Mouse (Mus musculus) CH12.LX (cell line): ENCODE results near the gene Mpl. TPM values are rescaled to one million over a fixed set of nuclear protein-coding genes. Genes with fewer than 3 reads are reported as not detected.
A peak's percentile ranks its signal among the peaks of the same experiment; 100 is the strongest.

ENCODE experiments used
- DNase-seq: peaks from one replicate; pipeline ENCODE4 v3.0.0-alpha.2; 2013; ENCODE audit errors: extremely low read depth
- H3K27ac ChIP-seq: 2 replicates; pipeline ENCODE4 v1.5.1; 2012; ENCODE audit warnings: low read depth, mild to moderate bottlenecking, control low read depth, moderate library complexity; ENCODE audit not compliant: insufficient read depth
- H3K27me3 ChIP-seq: replicated peaks from 2 replicates; pipeline ENCODE3; 2012; ENCODE audit warnings: inconsistent platforms
- H3K36me3 ChIP-seq, 2 experiments: replicated peaks in 1 of 2; 2 replicates each; pipeline versions ENCODE3 to v1.6.1; 2012; ENCODE audit warnings: inconsistent platforms in 1 of 2, low read length in 1 of 2, mild to moderate bottlenecking in 1 of 2, mixed read lengths in 1 of 2, moderate library complexity in 1 of 2; ENCODE audit not compliant: control insufficient read depth in 1 of 2, insufficient read depth in 1 of 2
- H3K4me1 ChIP-seq, 2 experiments: 2 replicates each; pipeline ENCODE4 v1.6.1; 2012; ENCODE audit warnings: inconsistent platforms in 1 of 2, moderate library complexity in 1 of 2; ENCODE audit not compliant: insufficient read depth in 2 of 2, control insufficient read depth in 1 of 2
- H3K4me2 ChIP-seq: 2 replicates; pipeline ENCODE4 v1.6.1; 2012; ENCODE audit warnings: low read depth, mild to moderate bottlenecking, control low read depth; ENCODE audit not compliant: poor library complexity, insufficient read depth, severe bottlenecking
- H3K4me3 ChIP-seq, 3 experiments: fragments of 150-350 bp in 1 of 3; sonication (generic) in 1 of 3; replicated peaks in 1 of 3; 2 replicates each; pipeline versions ENCODE3 to v1.5.1; 2011 to 2012; ENCODE audit warnings: low read depth in 2 of 3, low read length in 2 of 3, mild to moderate bottlenecking in 2 of 3, moderate library complexity in 2 of 3, control low read depth in 1 of 3, improper control_type of control experiment in 1 of 3, inconsistent platforms in 1 of 3, mixed read lengths in 1 of 3; ENCODE audit not compliant: poor library complexity in 1 of 3
- H3K79me2 ChIP-seq: replicated peaks from 2 replicates; pipeline ENCODE4 v1.6.1; 2012; ENCODE audit warnings: mild to moderate bottlenecking, moderate library complexity; ENCODE audit not compliant: control insufficient read depth, poor library complexity, insufficient read depth, severe bottlenecking; ENCODE audit errors: extremely low read depth
- H3K9ac ChIP-seq: 2 replicates; pipeline ENCODE4 v1.6.1; 2012; ENCODE audit warnings: low read depth, mild to moderate bottlenecking, control low read depth, moderate library complexity; ENCODE audit not compliant: insufficient read depth
- H3K9me3 ChIP-seq: replicated peaks from 2 replicates; pipeline ENCODE3; 2012; ENCODE audit warnings: low read length, inconsistent platforms, mixed read lengths
- BHLHE40 ChIP-seq: IDR thresholded peaks from 2 replicates; pipeline ENCODE4 v1.6.1; 2011; ENCODE audit warnings: mild to moderate bottlenecking, low read depth, low read length, improper control_type of control experiment
- CHD1 ChIP-seq: IDR thresholded peaks from 2 replicates; pipeline ENCODE4 v1.6.1; 2012; ENCODE audit warnings: low read depth, low read length, improper control_type of control experiment, inconsistent platforms
- CTCF ChIP-seq, 2 experiments: IDR thresholded peaks in 1 of 2; conservative IDR thresholded peaks in 1 of 2; 2 replicates each; pipeline ENCODE4 v1.5.1; 2011 to 2012; ENCODE audit warnings: low read depth in 2 of 2, low read length in 2 of 2, improper control_type of control experiment in 1 of 2, inconsistent platforms in 1 of 2, mild to moderate bottlenecking in 1 of 2, moderate library complexity in 1 of 2
- E2F4 ChIP-seq: IDR thresholded peaks from 2 replicates; pipeline ENCODE4 v1.6.1; 2011; ENCODE audit warnings: low read depth, low read length, improper control_type of control experiment; ENCODE audit not compliant: insufficient replicate concordance
- GABPA ChIP-seq: IDR thresholded peaks from 2 replicates; pipeline ENCODE4 v1.6.1; 2012; ENCODE audit warnings: low read depth, low read length, improper control_type of control experiment, inconsistent platforms; ENCODE audit not compliant: insufficient replicate concordance
- KAT2A ChIP-seq: IDR thresholded peaks from 2 replicates; pipeline ENCODE4 v1.6.1; 2012; ENCODE audit warnings: low read length, improper control_type of control experiment, inconsistent platforms; ENCODE audit not compliant: insufficient replicate concordance
- MAFK ChIP-seq: IDR thresholded peaks from 2 replicates; pipeline ENCODE4 v1.6.1; 2011; ENCODE audit warnings: low read length, improper control_type of control experiment; ENCODE audit not compliant: insufficient replicate concordance
- MAX ChIP-seq: IDR thresholded peaks from 2 replicates; pipeline ENCODE4 v1.6.1; 2011; ENCODE audit warnings: low read length, improper control_type of control experiment
- MEF2A ChIP-seq: IDR thresholded peaks from 2 replicates; pipeline ENCODE4 v1.6.1; 2014; ENCODE audit warnings: low read depth, mild to moderate bottlenecking, inconsistent platforms, low read length, improper control_type of control experiment, borderline replicate concordance
- MXI1 ChIP-seq: IDR thresholded peaks from 2 replicates; pipeline ENCODE4 v1.6.1; 2011; ENCODE audit warnings: mild to moderate bottlenecking, low read depth, low read length, improper control_type of control experiment
- MYC ChIP-seq: IDR thresholded peaks from 2 replicates; pipeline ENCODE4 v1.6.1; 2011; ENCODE audit warnings: low read depth, mild to moderate bottlenecking, improper control_type of control experiment, low read length
- NELFE ChIP-seq: IDR thresholded peaks from 2 replicates; pipeline ENCODE4 v1.6.1; 2011; ENCODE audit warnings: low read depth, low read length, improper control_type of control experiment
- NRF1 ChIP-seq: IDR thresholded peaks from 2 replicates; pipeline ENCODE4 v1.6.1; 2014; ENCODE audit warnings: low read depth, mild to moderate bottlenecking, inconsistent platforms, low read length, improper control_type of control experiment, moderate library complexity
- POLR2AphosphoS2 ChIP-seq: IDR thresholded peaks from 2 replicates; pipeline ENCODE4 v1.6.1; 2011; ENCODE audit warnings: low read depth, low read length, improper control_type of control experiment
- RAD21 ChIP-seq: IDR thresholded peaks from 2 replicates; pipeline ENCODE4 v1.6.1; 2011; ENCODE audit warnings: low read depth, mild to moderate bottlenecking, low read length, improper control_type of control experiment, moderate library complexity
- RCOR1 ChIP-seq: conservative IDR thresholded peaks from 2 replicates; pipeline ENCODE4 v1.6.1; 2012; ENCODE audit warnings: low read depth, mild to moderate bottlenecking, inconsistent platforms, low read length, improper control_type of control experiment
- SIN3A ChIP-seq: IDR thresholded peaks from 2 replicates; pipeline ENCODE4 v1.6.1; 2012; ENCODE audit warnings: low read length, improper control_type of control experiment, inconsistent platforms
- TBP ChIP-seq: conservative IDR thresholded peaks from 2 replicates; pipeline ENCODE4 v1.6.1; 2011; ENCODE audit warnings: low read depth, low read length, improper control_type of control experiment
- TCF12 ChIP-seq: IDR thresholded peaks from 2 replicates; pipeline ENCODE4 v1.6.1; 2014; ENCODE audit warnings: low read depth, mild to moderate bottlenecking, inconsistent platforms, low read length, improper control_type of control experiment
- UBTF ChIP-seq: IDR thresholded peaks from 2 replicates; pipeline ENCODE4 v1.6.1; 2012; ENCODE audit warnings: low read depth, mild to moderate bottlenecking, inconsistent platforms, low read length, improper control_type of control experiment, moderate library complexity
- USF1 ChIP-seq: IDR thresholded peaks from 2 replicates; pipeline ENCODE4 v1.6.1; 2014; ENCODE audit warnings: low read depth, mild to moderate bottlenecking, inconsistent platforms, low read length, improper control_type of control experiment
- dilution Hi-C: fragments of 300-500 bp; cut with MboI; formaldehyde crosslinking; loops from 2 replicates; pipeline ENCODE4 v1.14.3; 2020; ENCODE audit warnings: low sequenced_read_pairs; ENCODE audit not compliant: extremely low pct_unique_long_range_greater_than_20kb, extremely low pct_ligation_motif_present
- in situ Hi-C: fragments of 300-500 bp; cut with MboI; formaldehyde crosslinking; loops from 3 replicates; pipeline ENCODE4 v1.14.3; 2019; ENCODE audit warnings: low sequenced_read_pairs, low pct_ligation_motif_present, low pct_unique_long_range_greater_than_20kb, mixed read lengths
- polyA plus RNA-seq: library from polyadenylated mRNA; unstranded; fragments of >175 nt; gene quantifications from 2 replicates; pipeline ENCODE4 v1.2.1, GENCODE M21; 2012; ENCODE audit warnings: low read depth; ENCODE audit not compliant: insufficient read length
- total RNA-seq, 2 experiments: library from RNA; depleted of rRNA; stranded (reverse); fragments of 300-350 nt in 1 of 2; fragments of >200 nt in 1 of 2; gene quantifications; 2 replicates each; pipeline ENCODE4 v1.2.3; 2012 to 2014

Gene Mpl
- total and polyA plus RNA-seq, 3 experiments: not detected

GRCm38 (mm10) chr4:118429215-118429895, 28.0 kb downstream of the Mpl start:
- H3K27me3 ChIP-seq: no peaks in the 10 kb centered on the region
- dilution Hi-C loops (no loop called here), in situ Hi-C loops (no loop called here)
- no peaks in the 10 kb centered on the region for H3K9me3 ChIP-seq
- H3K9ac ChIP-seq: peak overlapping the region; percentile 70
- peaks cover 41 to 48% of the 10 kb centered on the region in 2 experiments for H3K36me3 ChIP-seq
- no peak for DNase-seq
- TF ChIP-seq TCF12 (no peak), CTCF (conservative IDR thresholded peaks at IDR 0.05 in 1 of 2, IDR thresholded peaks at IDR 0.05 in 1 of 2; ENCODE audit: low read depth in 2 of 2, low read length in 2 of 2) (no peak), USF1 (no peak), MYC (no peak), TBP (no peak), POLR2AphosphoS2 (no peak), RAD21 (no peak), E2F4 (no peak), MEF2A (no peak), UBTF (no peak), NELFE (no peak), NRF1 (no peak), MXI1 (no peak), KAT2A (no peak), GABPA (no peak), CHD1 (no peak), MAFK (no peak), MAX (no peak)
- H3K4me2 ChIP-seq: peak overlapping the region; percentile 91
- H3K79me2 ChIP-seq: peaks cover 29% of the 10 kb centered on the region
- H3K4me3 ChIP-seq: peak overlapping the region; percentile 71 to 92 (median 91)
- H3K4me1 ChIP-seq: peaks cover 13 to 49% of the 10 kb centered on the region in 2 experiments
- no peak overlapping the region for H3K27ac ChIP-seq

- H3K27ac ChIP-seq: peak overlapping the region; percentile 55
- in situ Hi-C loops (no loop called here), dilution Hi-C loops (no loop called here)
- H3K4me1 ChIP-seq: peaks cover 13 to 44% of the 10 kb centered on the region in 2 experiments
- peak overlapping the region; percentile 71 to 92 (median 91) for H3K4me3 ChIP-seq
- H3K27me3 ChIP-seq: no peaks in the 10 kb centered on the region
- H3K79me2 ChIP-seq: peaks cover 24% of the 10 kb centered on the region
- no peaks in the 10 kb centered on the region for H3K9me3 ChIP-seq
- H3K36me3 ChIP-seq: peaks cover 35 to 44% of the 10 kb centered on the region in 2 experiments
- H3K9ac ChIP-seq: peak overlapping the region; percentile 70
- peak overlapping the region; percentile 91 for H3K4me2 ChIP-seq
- DNase-seq: peak; percentile 34
- no peak for TF ChIP-seq RCOR1
- peak; percentile 77 for TF ChIP-seq MAX
- peak; percentile 89 for TF ChIP-seq BHLHE40
- peak; percentile 87 for TF ChIP-seq MYC
- peak; percentile 83 for TF ChIP-seq MXI1
- TF ChIP-seq SIN3A: peak; percentile 64
- no peak for TF ChIP-seq E2F4
Observed at GRCm38 (mm10) chr4:118428531-118429214, 28.6 kb downstream of the Mpl start.
